Mouse (Mus musculus) midbrain, embryonic 11.5 days (tissue): Measurements from ENCODE around the gene Kdm1b. TPM values are rescaled to one million over a fixed set of nuclear protein-coding genes. Genes with fewer than 3 reads are reported as not detected.

Experiments used
- ATAC-seq: fragments of 200-750 bp; cut with Nextera tagmentation; 2 replicates; pipeline ENCODE4 v1.8.0; 2017; ENCODE audit warnings: moderate TSS enrichment, moderate library complexity; ENCODE audit not compliant: low FRiP score
- DNase-seq: peaks from one replicate; pipeline ENCODE4 v3.0.0; 2015; ENCODE audit warnings: low spot score; ENCODE audit errors: missing footprints
- H3K27ac ChIP-seq: fragments of 300-500 bp; sonication (generic); 2 replicates; pipeline ENCODE4 v1.5.1; 2014; ENCODE audit warnings: low read depth, low read length
- H3K27me3 ChIP-seq: fragments of 300-500 bp; sonication (generic); 2 replicates; pipeline ENCODE4 v1.6.1; 2014; ENCODE audit warnings: mild to moderate bottlenecking, low read length, moderate library complexity, mixed read lengths; ENCODE audit not compliant: control insufficient read depth, insufficient read depth
- H3K36me3 ChIP-seq: fragments of 300-500 bp; sonication (generic); 2 replicates; pipeline ENCODE4 v1.6.1; 2014; ENCODE audit warnings: mild to moderate bottlenecking, low read length, moderate library complexity, mixed read lengths; ENCODE audit not compliant: control insufficient read depth, insufficient read depth
- H3K4me1 ChIP-seq: fragments of 300-500 bp; sonication (generic); 2 replicates; pipeline ENCODE4 v1.6.1; 2014; ENCODE audit warnings: low read length; ENCODE audit not compliant: control insufficient read depth, insufficient read depth
- H3K4me2 ChIP-seq: fragments of 300-500 bp; sonication (generic); 2 replicates; pipeline ENCODE4 v1.6.1; 2014; ENCODE audit warnings: mild to moderate bottlenecking, moderate library complexity
- H3K4me3 ChIP-seq: fragments of 300-500 bp; sonication (generic); 2 replicates; pipeline ENCODE4 v1.5.1; 2014; ENCODE audit warnings: low read depth, low read length
- H3K9ac ChIP-seq: fragments of 300-500 bp; sonication (generic); 2 replicates; pipeline ENCODE4 v1.6.1; 2014; ENCODE audit warnings: low read length
- H3K9me3 ChIP-seq: fragments of 300-500 bp; sonication (generic); 2 replicates; pipeline ENCODE4 v1.6.1; 2016; ENCODE audit warnings: low read length; ENCODE audit not compliant: control insufficient read depth
- WGBS: fragments of 180-500 bp; shearing (Covaris S2); extraction: QIAGEN DNeasy Blood & Tissue Kit; methylation state at CpG from one replicate; pipeline ENCODE4 v1.1.7; 2014; 5-methylcytosine and 5-hydroxymethylcytosine counted together
- polyA plus RNA-seq: library from polyadenylated mRNA; unstranded; fragments of >200 nt; fragmentation: Nextera tagmentation; extraction: Ambion mirVana; gene quantifications from 2 replicates; pipeline ENCODE4 v1.2.1, GENCODE M21; 2014

The Kdm1b gene
- polyA plus RNA-seq, 1 experiment from 2014 or later: 20.2 TPM

DNA sequence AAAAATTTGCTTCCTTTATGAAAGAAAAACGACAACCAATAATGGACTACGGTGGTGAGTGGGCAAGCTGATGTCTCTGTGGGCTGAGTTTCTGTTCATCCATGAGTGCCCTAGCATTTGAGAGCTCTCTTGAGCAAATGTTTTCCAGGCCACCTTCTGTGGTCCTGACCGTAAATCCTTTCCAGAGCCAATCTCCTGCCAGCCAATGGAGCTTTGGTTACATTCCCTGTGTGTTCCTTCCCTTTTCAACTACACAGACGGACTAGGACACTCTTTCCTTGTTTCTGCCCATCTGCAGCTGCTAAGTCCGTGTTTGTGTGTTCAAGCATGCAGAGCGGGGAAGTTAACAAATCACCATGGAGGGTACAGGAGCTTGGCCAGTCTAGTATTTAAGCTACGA lies 22.5 kb upstream of the Kdm1b start:
- no peaks in the 10 kb centered on the region for H3K9me3 ChIP-seq
- H3K27me3 ChIP-seq: no peaks in the 10 kb centered on the region; the same call in 1 of the 2 replicates
- 80% methylated on average over 7 of the region's 7 CpGs for WGBS
- ATAC-seq (no peak), DNase-seq (no peak)
- H3K9ac ChIP-seq: no peak overlapping the region
- no peaks in the 10 kb centered on the region for H3K36me3 ChIP-seq
- H3K4me3 ChIP-seq: no peak overlapping the region
- H3K27ac ChIP-seq: no peak overlapping the region
- no peak overlapping the region for H3K4me2 ChIP-seq
- no peaks in the 10 kb centered on the region for H3K4me1 ChIP-seq

- 89% methylated on average over 17 of the region's 17 CpGs for WGBS
- H3K36me3 ChIP-seq: no peaks in the 10 kb centered on the region; the same call in 1 of the 2 replicates
- DNase-seq: no peak
- no peak overlapping the region for H3K9ac ChIP-seq
- no peaks in the 10 kb centered on the region for H3K9me3 ChIP-seq
- H3K4me1 ChIP-seq: no peaks in the 10 kb centered on the region
- H3K27me3 ChIP-seq: no peaks in the 10 kb centered on the region
- H3K4me2 ChIP-seq: no peak overlapping the region
- ATAC-seq: no peak
- H3K4me3 ChIP-seq: no peak overlapping the region
- H3K27ac ChIP-seq: no peak overlapping the region
Observed at GRCm38 (mm10) chr13:47030376-47031107, 12.8 kb upstream of the Kdm1b start.

DNA sequence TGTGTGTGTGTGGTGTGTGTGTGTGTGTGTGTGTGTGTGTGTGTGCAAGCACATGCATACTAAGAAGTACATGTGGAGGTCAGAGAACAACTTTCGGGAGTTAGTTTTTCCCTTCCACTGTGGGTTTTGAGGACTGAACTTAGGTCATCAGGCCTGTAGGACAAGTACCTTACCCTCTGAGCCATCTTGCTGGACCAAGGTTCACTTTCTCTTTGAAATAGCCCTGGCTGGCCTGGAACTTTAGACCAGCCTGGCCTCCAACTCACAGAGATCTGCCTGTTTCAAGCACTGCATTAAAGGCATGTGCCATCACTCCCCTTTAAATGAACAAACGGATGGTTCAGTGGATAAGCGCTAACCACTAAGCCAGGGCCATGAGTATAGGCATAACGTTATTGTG lies 9.7 kb upstream of the Kdm1b start:
- no peak for ATAC-seq

GRCm38 (mm10) chr13:47037946-47038345 lies 5.4 kb upstream of the Kdm1b start:
- peaks cover 2% of the 10 kb centered on the region; the same call in 1 of the 2 replicates for H3K4me1 ChIP-seq

More for the DNA sequence above, 9.7 kb upstream of the Kdm1b start:
- Histone ChIP-seq H3K4me3 (no peak overlapping the region), H3K27me3 (no peaks in the 10 kb centered on the region), H3K9ac (no peak overlapping the region), H3K27ac (no peak overlapping the region), H3K4me1 (no peaks in the 10 kb centered on the region), H3K36me3 (no peaks in the 10 kb centered on the region), H3K4me2 (no peak overlapping the region), H3K9me3 (no peaks in the 10 kb centered on the region)
- no peak for DNase-seq
- 88% methylated on average over 4 of the region's 4 CpGs for WGBS

DNA sequence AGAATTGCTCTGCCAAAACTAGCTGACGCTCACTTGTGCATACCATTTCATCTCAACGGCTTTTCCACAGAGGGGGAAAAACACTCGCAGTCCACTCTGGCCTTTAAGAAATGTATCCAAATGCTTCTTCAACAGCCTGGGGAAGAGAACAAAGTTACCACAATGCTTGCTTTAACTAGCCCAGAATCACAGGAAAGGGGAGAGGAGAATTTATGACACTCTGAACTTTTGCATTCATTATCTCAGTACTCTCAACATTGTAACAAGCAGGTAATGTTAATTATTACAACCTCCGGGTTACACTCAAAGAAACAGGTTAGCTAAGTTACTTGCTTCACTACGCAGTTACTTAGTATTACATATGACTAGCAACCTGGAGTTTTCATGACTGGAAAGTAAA lies 3.2 kb upstream of the Kdm1b start:
- Histone ChIP-seq H3K36me3 (no peaks in the 10 kb centered on the region), H3K27ac (no peak overlapping the region), H3K4me1 (peaks cover 9% of the 10 kb centered on the region), H3K4me2 (no peak overlapping the region), H3K9ac (no peak overlapping the region), H3K4me3 (no peak overlapping the region), H3K9me3 (no peaks in the 10 kb centered on the region), H3K27me3 (no peaks in the 10 kb centered on the region)
- ATAC-seq (no peak), DNase-seq (no peak)
- WGBS: 96% methylated on average over 5 of the region's 5 CpGs

More at GRCm38 (mm10) chr13:47037946-47038345, 5.4 kb upstream of the Kdm1b start:
- DNase-seq (no peak), ATAC-seq (no peak)
- H3K4me2 ChIP-seq: no peak overlapping the region
- 82% methylated on average over 6 of the region's 6 CpGs for WGBS
- H3K27me3 ChIP-seq: no peaks in the 10 kb centered on the region
- H3K9me3 ChIP-seq: no peaks in the 10 kb centered on the region
- no peak overlapping the region for H3K9ac ChIP-seq
- no peaks in the 10 kb centered on the region for H3K36me3 ChIP-seq
- no peak overlapping the region for H3K4me3 ChIP-seq
- no peak overlapping the region for H3K27ac ChIP-seq

- Histone ChIP-seq H3K9me3 (no peaks in the 10 kb centered on the region), H3K4me1 (peaks cover 9% of the 10 kb centered on the region), H3K4me2 (peak overlapping the region; percentile 39), H3K27me3 (no peaks in the 10 kb centered on the region), H3K27ac (no peak overlapping the region), H3K36me3 (no peaks in the 10 kb centered on the region), H3K9ac (no peak overlapping the region; the same call in 1 of the 2 replicates), H3K4me3 (peak overlapping the region; percentile 84)
- WGBS: 48% methylated on average over 8 of the region's 8 CpGs
- peak; percentile 86 for DNase-seq
- ATAC-seq: no peak
Observed at GRCm38 (mm10) chr13:47042024-47042633, 1.2 kb upstream of the Kdm1b start.

DNA sequence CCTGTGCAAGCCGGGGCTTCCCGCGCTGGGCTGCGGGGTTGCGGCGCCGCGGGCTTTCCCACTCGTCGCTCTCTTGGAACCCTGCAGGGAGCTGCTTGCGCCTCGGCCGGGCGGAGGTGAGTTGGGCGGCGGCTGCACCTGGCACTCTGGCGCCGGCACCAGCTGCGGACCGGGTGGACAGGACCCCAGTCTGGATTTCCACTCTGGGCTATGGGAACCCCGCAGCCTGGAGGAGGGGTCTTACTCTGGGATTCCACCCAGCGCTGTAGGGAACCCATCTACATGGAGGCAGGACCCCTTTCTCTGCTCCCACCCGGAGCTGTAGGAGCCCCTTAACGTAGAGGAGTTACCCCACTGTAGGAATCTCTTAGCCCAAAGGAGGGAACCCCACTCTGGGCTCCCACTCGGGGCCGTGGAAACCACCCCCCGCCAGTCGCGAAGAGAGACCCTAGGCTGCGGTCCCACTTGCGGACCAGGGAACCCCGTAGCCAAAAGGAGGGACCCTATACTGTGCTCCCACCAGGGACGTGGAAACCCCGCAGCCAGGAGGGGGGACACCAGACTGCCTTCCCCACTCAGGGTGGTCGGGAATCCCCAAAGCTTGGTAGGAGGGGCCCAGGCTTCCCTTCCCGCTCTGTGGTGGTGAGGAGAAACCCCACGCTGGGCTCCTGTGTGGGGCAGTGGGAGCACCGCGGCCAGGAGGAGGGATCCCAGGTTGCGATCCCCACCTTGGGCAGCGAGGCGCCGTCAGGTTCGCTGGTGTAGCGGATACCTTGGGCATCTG lies 726 bp downstream of the Kdm1b start:
- DNase-seq (peak; percentile 94), ATAC-seq (peak; percentile 40)
- 2% methylated on average over 43 of the region's 45 CpGs for WGBS
- peak overlapping the region; percentile 98 for H3K4me2 ChIP-seq
- peaks cover 9% of the 10 kb centered on the region for H3K4me1 ChIP-seq
- peak overlapping the region; percentile 84 for H3K4me3 ChIP-seq
- H3K9ac ChIP-seq: peak overlapping the region; percentile 82
- no peaks in the 10 kb centered on the region for H3K27me3 ChIP-seq
- H3K27ac ChIP-seq: peak overlapping the region; percentile 18; the same call in 1 of the 2 replicates
- H3K9me3 ChIP-seq: no peaks in the 10 kb centered on the region
- peaks cover 2% of the 10 kb centered on the region; the same call in 1 of the 2 replicates for H3K36me3 ChIP-seq

DNA sequence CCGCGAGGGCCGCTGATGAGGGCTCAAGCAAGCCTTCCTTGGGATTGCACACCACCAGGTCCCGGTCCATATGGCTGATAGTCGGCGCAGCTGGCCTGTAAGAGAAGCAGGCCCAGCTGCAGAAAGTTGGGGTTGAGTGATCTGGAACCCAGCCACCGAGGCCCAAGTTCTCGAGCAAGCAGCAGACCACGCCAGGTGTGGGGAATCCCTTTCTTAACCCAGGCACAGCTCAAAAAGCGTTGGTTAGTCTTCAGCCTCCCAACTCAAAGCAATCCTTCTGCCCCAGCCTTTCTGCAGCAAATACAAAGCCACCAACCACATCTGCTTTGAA lies 1.3 kb downstream of the Kdm1b start, which contains the start of gene Tpmt:
Tpmt (minus strand) TSS at position 121 of the 331 bp plus-strand sequence.
- ATAC-seq (no peak), DNase-seq (no peak)
- WGBS: 20% methylated on average over 10 of the region's 10 CpGs

More for the DNA sequence above, 1.3 kb downstream of the Kdm1b start, which contains the start of gene Tpmt:
- no peaks in the 10 kb centered on the region for H3K27me3 ChIP-seq
- H3K4me1 ChIP-seq: peaks cover 9% of the 10 kb centered on the region
- peaks cover 4% of the 10 kb centered on the region; the same call in 1 of the 2 replicates for H3K36me3 ChIP-seq
- H3K27ac ChIP-seq: peak within 1 kb of the TSS; percentile 18; the same call in 1 of the 2 replicates
- peak within 1 kb of the TSS; percentile 84 for H3K4me3 ChIP-seq
- peak within 1 kb of the TSS; percentile 98 for H3K4me2 ChIP-seq
- peak within 1 kb of the TSS; percentile 82 for H3K9ac ChIP-seq
- H3K9me3 ChIP-seq: no peaks in the 10 kb centered on the region
